Mouse (Mus musculus): Measurements from ENCODE around the gene Commd1. TPM values are rescaled to one million over a fixed set of nuclear protein-coding genes. Genes with fewer than 3 reads are reported as not detected.

Commd1 gene
- polyA plus RNA-seq, 1 experiment from 2014 or later = 444 TPM

DNA sequence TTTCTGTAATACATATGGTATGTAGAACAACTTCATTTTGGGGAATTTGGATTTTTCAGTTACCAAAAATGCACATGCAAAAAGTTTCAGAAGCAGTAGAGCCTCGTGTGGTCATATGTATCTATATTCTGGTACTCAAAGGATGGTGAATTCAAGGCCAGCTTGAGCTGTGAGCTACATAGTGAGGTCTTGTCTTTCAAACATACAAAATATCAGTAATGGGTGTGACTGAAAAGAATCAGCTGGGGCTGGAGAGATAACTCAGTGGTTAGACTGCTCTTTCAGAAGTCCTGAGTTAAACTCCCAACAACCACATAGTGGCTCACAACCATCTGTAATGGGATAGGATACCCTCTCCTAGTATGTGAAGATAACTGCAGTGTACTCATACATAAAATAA, 16.1 kb upstream of the Commd1 start:
- peaks cover 89% of the 10 kb centered on the region for H3K36me3 ChIP-seq (ENCODE audit: control insufficient read depth, insufficient read depth, low read length)
- no peak for ATAC-seq (ENCODE audit: insufficient number of reproducible peaks, insufficient read depth, low FRiP score, low read depth)
- WGBS = 78% methylated on average over 1 of the region's 1 CpGs

DNA sequence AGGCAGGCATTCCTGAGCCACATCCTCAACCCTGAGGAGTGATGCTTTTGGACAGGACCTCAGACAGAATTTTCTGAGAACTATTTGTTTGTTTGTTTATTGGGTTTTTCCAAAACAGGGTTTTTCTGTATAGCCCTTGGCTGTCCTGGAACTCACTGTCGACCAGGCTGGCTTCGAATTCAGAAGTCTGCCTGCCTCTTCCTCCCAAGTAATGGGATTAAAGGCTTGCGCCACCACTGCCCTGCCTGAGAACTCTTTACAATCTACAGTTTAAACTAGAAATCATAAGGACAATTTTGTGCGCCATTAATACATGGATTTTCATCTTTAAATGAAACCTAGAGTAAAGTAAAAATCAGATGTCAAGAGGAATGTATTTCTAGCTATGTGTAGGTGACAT, 13.3 kb upstream of the Commd1 start:
- H3K27ac ChIP-seq (ENCODE audit: low read length) = no peak overlapping the region
- 0 out of 2 replicates have a peak, but pooled peaks cover 7% of the 10 kb centered on the region for H3K4me1 ChIP-seq (ENCODE audit: control insufficient read depth, insufficient read depth, low read length)
- H3K4me3 ChIP-seq (ENCODE audit: low read depth, low read length) = no peak overlapping the region
- H3K36me3 ChIP-seq (ENCODE audit: control insufficient read depth, insufficient read depth, low read length) = peaks cover 65% of the 10 kb centered on the region
- WGBS = 92% methylated on average over 4 of the region's 4 CpGs
- H3K4me2 ChIP-seq (replicated peaks; ENCODE audit: low read depth, low read length) = no peak overlapping the region
- ATAC-seq (ENCODE audit: insufficient number of reproducible peaks, insufficient read depth, low FRiP score, low read depth) = no peak
- no peaks in the 10 kb centered on the region for H3K27me3 ChIP-seq (ENCODE audit: control insufficient read depth, insufficient read depth, low read length)
- H3K9me3 ChIP-seq (ENCODE audit: control insufficient read depth, low read depth, low read length) = no peaks in the 10 kb centered on the region
- H3K9ac ChIP-seq (replicated peaks; ENCODE audit: low read depth, low read length) = no peak overlapping the region

More for the DNA sequence above, 16.1 kb upstream of the Commd1 start:
- H3K27ac ChIP-seq (ENCODE audit: low read length) = no peak overlapping the region
- no peak overlapping the region for H3K4me2 ChIP-seq (replicated peaks; ENCODE audit: low read depth, low read length)
- no peaks in the 10 kb centered on the region for H3K4me1 ChIP-seq (ENCODE audit: control insufficient read depth, insufficient read depth, low read length)
- H3K9ac ChIP-seq (replicated peaks; ENCODE audit: low read depth, low read length) = no peak overlapping the region
- H3K9me3 ChIP-seq (ENCODE audit: control insufficient read depth, low read depth, low read length) = no peaks in the 10 kb centered on the region
- H3K4me3 ChIP-seq (ENCODE audit: low read depth, low read length) = no peak overlapping the region
- no peaks in the 10 kb centered on the region for H3K27me3 ChIP-seq (ENCODE audit: control insufficient read depth, insufficient read depth, low read length)

DNA sequence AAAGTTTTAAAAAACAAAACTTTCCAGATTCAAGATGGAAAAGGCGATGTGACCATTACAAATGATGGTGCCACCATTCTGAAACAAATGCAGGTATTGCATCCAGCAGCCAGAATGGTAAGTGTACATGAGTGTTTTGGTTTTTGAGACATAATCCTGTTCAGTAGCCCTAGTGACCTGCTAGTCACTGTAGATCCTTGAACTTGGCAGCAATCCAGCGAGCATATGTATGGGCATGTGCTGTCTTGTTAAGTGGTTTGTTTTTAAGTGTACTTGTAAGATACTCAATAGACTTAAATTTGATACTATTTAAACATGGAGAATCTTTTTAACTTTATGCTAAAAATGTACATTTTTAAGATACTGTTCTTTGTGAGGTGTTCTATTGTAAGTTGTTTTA, 12.1 kb upstream of the Commd1 start:
- H3K4me2 ChIP-seq (replicated peaks; ENCODE audit: low read depth, low read length) = no peak overlapping the region
- 0 out of 2 replicates have a peak, but pooled peaks cover 7% of the 10 kb centered on the region for H3K4me1 ChIP-seq (ENCODE audit: control insufficient read depth, insufficient read depth, low read length)
- peaks cover 53% of the 10 kb centered on the region for H3K36me3 ChIP-seq (ENCODE audit: control insufficient read depth, insufficient read depth, low read length)
- no peak overlapping the region for H3K4me3 ChIP-seq (ENCODE audit: low read depth, low read length)
- no peaks in the 10 kb centered on the region for H3K9me3 ChIP-seq (ENCODE audit: control insufficient read depth, low read depth, low read length)
- no peak overlapping the region for H3K9ac ChIP-seq (replicated peaks; ENCODE audit: low read depth, low read length)
- H3K27ac ChIP-seq (ENCODE audit: low read length) = no peak overlapping the region
- ATAC-seq (ENCODE audit: insufficient number of reproducible peaks, insufficient read depth, low FRiP score, low read depth) = no peak
- 89% methylated on average over 2 of the region's 2 CpGs for WGBS
- H3K27me3 ChIP-seq (ENCODE audit: control insufficient read depth, insufficient read depth, low read length) = no peaks in the 10 kb centered on the region

GRCm38 (mm10) chr11:22991218-22991835, 9.1 kb upstream of the Commd1 start:
- Histone ChIP-seq H3K9me3 (ENCODE audit: control insufficient read depth, low read depth, low read length) (no peaks in the 10 kb centered on the region), H3K36me3 (ENCODE audit: control insufficient read depth, insufficient read depth, low read length) (peaks cover 29% of the 10 kb centered on the region), H3K27ac (ENCODE audit: low read length) (peak overlapping the region; percentile 89; the same call in 1 of the 2 replicates), H3K4me2 (replicated peaks; ENCODE audit: low read depth, low read length) (peak overlapping the region; percentile 90), H3K4me1 (ENCODE audit: control insufficient read depth, insufficient read depth, low read length) (0 out of 2 replicates have a peak, but pooled peaks cover 7% of the 10 kb centered on the region), H3K9ac (replicated peaks; ENCODE audit: low read depth, low read length) (peak overlapping the region; percentile 81), H3K4me3 (ENCODE audit: low read depth, low read length) (peak overlapping the region; percentile 84), H3K27me3 (ENCODE audit: control insufficient read depth, insufficient read depth, low read length) (no peaks in the 10 kb centered on the region)
- no peak for ATAC-seq (ENCODE audit: insufficient number of reproducible peaks, insufficient read depth, low FRiP score, low read depth)
- 8% methylated on average over 14 of the region's 14 CpGs for WGBS

- Histone ChIP-seq H3K9me3 (ENCODE audit: control insufficient read depth, low read depth, low read length) (no peaks in the 10 kb centered on the region), H3K4me3 (ENCODE audit: low read depth, low read length) (peak within 1 kb of the TSS; percentile 84), H3K4me2 (replicated peaks; ENCODE audit: low read depth, low read length) (peak within 1 kb of the TSS; percentile 90), H3K36me3 (ENCODE audit: control insufficient read depth, insufficient read depth, low read length) (peaks cover 23% of the 10 kb centered on the region), H3K27ac (ENCODE audit: low read length) (peak within 1 kb of the TSS; percentile 89), H3K4me1 (ENCODE audit: control insufficient read depth, insufficient read depth, low read length) (0 out of 2 replicates have a peak, but pooled peaks cover 7% of the 10 kb centered on the region), H3K27me3 (ENCODE audit: control insufficient read depth, insufficient read depth, low read length) (no peaks in the 10 kb centered on the region), H3K9ac (replicated peaks; ENCODE audit: low read depth, low read length) (peak within 1 kb of the TSS; percentile 81)
- peak; percentile 99 for ATAC-seq (ENCODE audit: insufficient number of reproducible peaks, insufficient read depth, low FRiP score, low read depth)
- WGBS = under 1% methylated on average over 66 of the region's 66 CpGs
These were observed 8.4 kb upstream of the Commd1 start, which contains the start of gene Cct4 for GRCm38 (mm10) chr11:22990393-22991126. Cct4 (plus strand) TSS chr11:22990519.

GRCm38 (mm10) chr11:22989786-22990185, 7.6 kb upstream of the Commd1 start:
- peaks cover 15% of the 10 kb centered on the region; the same call in 1 of the 2 replicates for H3K36me3 ChIP-seq (ENCODE audit: control insufficient read depth, insufficient read depth, low read length)
- no peak; the same call in 1 of the 2 replicates for ATAC-seq (ENCODE audit: insufficient number of reproducible peaks, insufficient read depth, low FRiP score, low read depth)
- H3K9me3 ChIP-seq (ENCODE audit: control insufficient read depth, low read depth, low read length) = no peaks in the 10 kb centered on the region
- H3K4me1 ChIP-seq (ENCODE audit: control insufficient read depth, insufficient read depth, low read length) = 0 out of 2 replicates have a peak, but pooled peaks cover 7% of the 10 kb centered on the region
- peak overlapping the region; percentile 90 for H3K4me2 ChIP-seq (replicated peaks; ENCODE audit: low read depth, low read length)
- peak overlapping the region; percentile 84 for H3K4me3 ChIP-seq (ENCODE audit: low read depth, low read length)
- 36% methylated on average over 1 of the region's 1 CpGs for WGBS
- no peaks in the 10 kb centered on the region for H3K27me3 ChIP-seq (ENCODE audit: control insufficient read depth, insufficient read depth, low read length)
- peak overlapping the region; percentile 81; the same call in 1 of the 2 replicates for H3K9ac ChIP-seq (replicated peaks; ENCODE audit: low read depth, low read length)
- H3K27ac ChIP-seq (ENCODE audit: low read length) = peak overlapping the region; percentile 89

DNA sequence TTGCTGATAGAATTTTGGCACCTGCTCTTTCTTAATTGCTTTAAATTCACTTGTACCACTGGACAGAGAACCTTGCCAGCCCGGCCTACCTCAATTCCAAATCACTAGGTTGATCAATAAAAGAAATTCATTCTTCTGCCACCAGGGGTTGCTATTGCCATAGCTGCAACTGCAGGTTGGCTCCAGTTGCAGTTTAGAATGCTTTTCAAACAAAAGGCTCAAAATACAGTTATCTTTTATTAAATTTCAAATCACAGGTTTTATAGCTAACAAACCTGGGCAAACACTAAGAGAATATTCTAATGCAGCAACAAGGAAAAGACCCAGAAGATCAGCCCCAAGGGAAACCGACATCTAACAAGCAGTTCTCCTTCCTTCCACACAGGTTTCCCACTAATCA, 5.2 kb upstream of the Commd1 start:
- 37% methylated on average over 2 of the region's 2 CpGs for WGBS
- no peak overlapping the region for H3K4me3 ChIP-seq (ENCODE audit: low read depth, low read length)
- no peaks in the 10 kb centered on the region for H3K9me3 ChIP-seq (ENCODE audit: control insufficient read depth, low read depth, low read length)
- no peaks in the 10 kb centered on the region for H3K36me3 ChIP-seq (ENCODE audit: control insufficient read depth, insufficient read depth, low read length)
- no peak overlapping the region for H3K4me2 ChIP-seq (replicated peaks; ENCODE audit: low read depth, low read length)
- 0 out of 2 replicates have a peak, but pooled peaks cover 7% of the 10 kb centered on the region for H3K4me1 ChIP-seq (ENCODE audit: control insufficient read depth, insufficient read depth, low read length)
- no peaks in the 10 kb centered on the region for H3K27me3 ChIP-seq (ENCODE audit: control insufficient read depth, insufficient read depth, low read length)
- H3K9ac ChIP-seq (replicated peaks; ENCODE audit: low read depth, low read length) = no peak overlapping the region
- no peak overlapping the region for H3K27ac ChIP-seq (ENCODE audit: low read length)
- no peak for ATAC-seq (ENCODE audit: insufficient number of reproducible peaks, insufficient read depth, low FRiP score, low read depth)

DNA sequence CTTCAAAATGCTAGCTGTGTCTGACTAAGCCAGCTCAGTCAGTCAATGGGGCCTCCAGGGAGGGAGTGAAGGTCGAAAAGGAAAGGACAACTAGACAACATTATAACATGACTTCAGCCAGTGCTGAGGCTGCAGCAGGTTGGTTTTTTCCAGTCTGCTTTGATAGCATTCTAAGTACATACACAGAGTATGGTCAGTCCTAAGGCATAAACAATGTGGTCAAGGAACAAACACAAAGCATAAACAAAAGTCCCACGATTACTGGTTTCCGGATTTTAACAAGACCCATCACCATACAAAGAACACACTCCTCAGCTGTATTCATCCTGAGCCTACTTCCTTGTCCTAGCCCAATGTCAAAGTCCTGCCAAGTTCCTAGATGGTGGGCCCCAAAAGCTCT, 3.3 kb upstream of the Commd1 start:
- Histone ChIP-seq H3K4me2 (replicated peaks; ENCODE audit: low read depth, low read length) (no peak overlapping the region), H3K9me3 (ENCODE audit: control insufficient read depth, low read depth, low read length) (no peaks in the 10 kb centered on the region), H3K9ac (replicated peaks; ENCODE audit: low read depth, low read length) (no peak overlapping the region), H3K4me3 (ENCODE audit: low read depth, low read length) (no peak overlapping the region), H3K27ac (ENCODE audit: low read length) (no peak overlapping the region), H3K4me1 (ENCODE audit: control insufficient read depth, insufficient read depth, low read length) (peaks cover 6% of the 10 kb centered on the region; the same call in 1 of the 2 replicates), H3K36me3 (ENCODE audit: control insufficient read depth, insufficient read depth, low read length) (no peaks in the 10 kb centered on the region), H3K27me3 (ENCODE audit: control insufficient read depth, insufficient read depth, low read length) (no peaks in the 10 kb centered on the region)
- 77% methylated on average over 3 of the region's 3 CpGs for WGBS
- no peak for ATAC-seq (ENCODE audit: insufficient number of reproducible peaks, insufficient read depth, low FRiP score, low read depth)

All from stomach, embryonic 14.5 days (tissue).